Mouse (Mus musculus) cerebellum, postnatal 10 days (tissue): ENCODE results near the gene Nrxn2.

Experiments used
- DNase-seq, 2 experiments: peaks; one replicate each; pipeline ENCODE4 v3.0.0; 2021; ENCODE audit warnings: mixed read lengths in 2 of 2

Gene Nrxn2

DNA sequence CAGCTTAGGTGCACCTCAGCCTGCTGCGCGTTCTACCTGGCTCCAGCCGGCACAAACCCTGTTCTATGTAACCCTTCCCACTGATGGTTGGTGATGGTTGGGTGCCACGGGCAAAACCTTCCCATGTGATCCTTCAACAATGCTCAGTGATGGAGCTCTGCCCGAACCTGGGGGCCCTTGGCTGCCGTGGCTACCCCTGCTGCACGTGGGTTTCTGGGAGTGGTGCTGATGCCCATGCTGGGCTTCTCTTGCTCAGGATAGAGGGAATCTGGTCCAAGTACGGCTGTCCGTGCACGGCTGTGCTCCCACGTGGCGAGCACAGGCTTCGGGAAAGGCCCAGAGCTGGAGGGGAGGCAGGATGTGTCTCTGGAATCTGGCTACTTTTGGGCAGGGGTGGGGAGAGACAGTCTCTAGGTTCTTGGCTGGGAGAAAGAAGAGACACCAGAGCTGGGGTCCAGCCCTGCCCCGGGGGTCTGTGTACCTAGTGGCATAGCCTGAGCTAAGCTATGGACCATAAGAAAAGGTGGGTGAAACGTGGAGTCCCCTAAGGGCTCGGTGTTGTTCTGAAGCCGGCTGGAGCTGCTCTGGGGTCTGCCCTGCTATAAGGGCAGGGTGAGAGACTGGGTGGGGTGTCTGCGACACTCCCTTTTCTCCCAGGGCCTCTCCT is 76.1 kb downstream of the Nrxn2 start:
- peak in 1 of 2 experiments; percentile 59 for DNase-seq

DNA sequence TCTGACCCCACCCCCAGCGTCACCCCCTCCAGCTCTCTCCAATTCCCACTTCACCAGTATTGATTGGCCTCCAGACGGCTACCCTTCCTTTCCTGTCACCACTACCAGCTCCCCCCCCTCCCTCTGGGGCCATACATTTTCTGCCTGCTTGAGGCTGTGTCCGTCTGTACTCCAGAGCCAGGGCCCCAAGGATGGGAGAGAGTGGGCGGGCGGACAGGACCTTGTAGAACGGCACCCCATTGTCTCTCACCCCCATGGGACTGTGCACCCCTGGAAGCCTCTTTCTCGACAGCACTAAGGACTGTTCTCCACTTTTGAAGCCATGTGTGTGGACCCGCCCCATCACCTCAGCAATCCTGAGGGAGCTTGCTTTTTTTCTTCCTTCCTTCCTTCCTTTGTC is 77.2 kb downstream of the Nrxn2 start:
- peak in 1 of 2 experiments; percentile 46 for DNase-seq

DNA sequence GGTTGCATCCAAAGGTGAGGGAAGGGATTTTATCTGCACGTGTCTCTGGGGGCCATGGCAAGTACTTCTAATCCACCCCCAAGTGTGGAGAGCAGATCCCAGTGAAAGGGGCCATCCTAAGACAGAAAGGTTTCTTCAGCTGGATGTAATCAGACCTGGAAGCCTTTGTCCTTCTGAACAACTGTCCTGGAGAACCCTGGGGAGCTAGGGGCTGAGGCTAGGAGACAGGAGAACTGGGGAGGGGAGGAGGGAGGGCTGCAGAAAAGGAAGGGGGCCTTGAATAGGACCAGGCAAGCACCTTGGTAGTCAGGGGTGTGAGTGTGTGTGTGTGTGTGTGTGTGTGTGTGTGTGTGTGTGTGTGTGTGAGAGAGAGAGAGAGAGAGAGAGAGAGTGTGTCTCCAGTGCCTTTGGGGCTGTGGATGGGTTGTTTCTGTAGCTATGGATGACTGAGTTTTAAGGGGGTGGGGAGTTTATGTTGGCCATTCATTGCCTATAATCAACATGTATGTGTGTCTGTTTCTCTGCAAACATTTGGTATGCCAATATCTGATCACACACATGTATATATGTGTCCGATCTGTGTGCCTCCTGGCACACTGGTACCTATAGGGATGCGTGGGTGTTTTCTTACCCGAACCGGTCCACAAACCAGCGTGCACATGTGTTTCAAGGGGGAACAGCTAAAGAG is 78.1 kb downstream of the Nrxn2 start:
- DNase-seq, result no peak

DNA sequence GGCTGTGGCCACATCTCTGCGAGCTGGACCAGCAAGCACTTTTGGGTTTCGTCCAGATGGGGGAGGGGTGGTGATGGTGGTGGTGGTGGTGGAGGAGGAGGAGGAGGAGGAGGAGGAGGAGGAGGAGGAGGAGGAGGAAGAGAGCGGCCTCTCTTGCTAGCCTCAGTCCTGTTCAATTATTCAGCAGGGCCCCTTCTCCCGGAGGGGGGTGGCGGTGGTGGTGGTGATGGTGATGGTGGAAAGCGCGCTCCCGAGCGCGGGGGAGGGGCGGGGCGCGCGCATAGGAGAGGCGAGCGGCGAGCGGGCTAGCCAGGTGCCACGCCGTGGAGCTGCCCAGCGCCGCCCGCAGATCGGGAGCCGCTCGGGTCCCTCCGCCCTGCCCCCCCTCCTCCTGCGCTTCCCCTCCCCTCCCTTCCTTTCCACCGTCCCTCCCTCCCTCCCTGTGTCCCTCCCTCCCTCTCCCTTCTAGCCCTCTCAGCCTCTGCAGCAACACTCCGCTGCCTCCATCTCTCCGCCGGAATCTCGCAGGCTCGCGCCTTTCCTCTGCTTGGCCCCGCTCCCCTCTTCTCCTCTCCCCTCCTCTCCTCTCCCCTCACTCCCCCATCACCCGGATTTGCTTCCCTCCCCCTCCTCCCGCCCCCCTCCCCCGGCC is 78.7 kb downstream of the Nrxn2 start:
- DNase-seq, result peak; percentile 92 to 93

DNA sequence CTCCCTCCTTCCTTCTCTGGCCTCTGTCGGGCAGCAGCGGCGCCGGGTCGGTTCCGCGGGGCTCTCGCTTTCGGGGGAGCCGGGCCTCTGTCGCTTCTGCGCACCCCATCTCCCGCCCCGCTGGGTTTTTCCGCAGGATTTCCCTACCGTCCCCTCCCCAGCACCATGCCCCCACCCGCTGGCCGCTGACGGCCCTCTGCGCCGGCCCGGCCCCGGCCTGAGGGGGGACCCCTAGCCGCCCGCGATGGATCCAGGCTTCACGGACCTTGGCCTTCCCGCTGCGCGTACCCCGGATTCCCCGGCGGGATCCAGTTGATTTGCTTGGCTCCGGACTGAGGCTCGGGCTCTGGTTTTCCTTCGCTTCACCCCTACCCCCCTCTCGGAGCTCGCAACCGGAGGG is 79.3 kb downstream of the Nrxn2 start:
- DNase-seq, result no peak

DNA sequence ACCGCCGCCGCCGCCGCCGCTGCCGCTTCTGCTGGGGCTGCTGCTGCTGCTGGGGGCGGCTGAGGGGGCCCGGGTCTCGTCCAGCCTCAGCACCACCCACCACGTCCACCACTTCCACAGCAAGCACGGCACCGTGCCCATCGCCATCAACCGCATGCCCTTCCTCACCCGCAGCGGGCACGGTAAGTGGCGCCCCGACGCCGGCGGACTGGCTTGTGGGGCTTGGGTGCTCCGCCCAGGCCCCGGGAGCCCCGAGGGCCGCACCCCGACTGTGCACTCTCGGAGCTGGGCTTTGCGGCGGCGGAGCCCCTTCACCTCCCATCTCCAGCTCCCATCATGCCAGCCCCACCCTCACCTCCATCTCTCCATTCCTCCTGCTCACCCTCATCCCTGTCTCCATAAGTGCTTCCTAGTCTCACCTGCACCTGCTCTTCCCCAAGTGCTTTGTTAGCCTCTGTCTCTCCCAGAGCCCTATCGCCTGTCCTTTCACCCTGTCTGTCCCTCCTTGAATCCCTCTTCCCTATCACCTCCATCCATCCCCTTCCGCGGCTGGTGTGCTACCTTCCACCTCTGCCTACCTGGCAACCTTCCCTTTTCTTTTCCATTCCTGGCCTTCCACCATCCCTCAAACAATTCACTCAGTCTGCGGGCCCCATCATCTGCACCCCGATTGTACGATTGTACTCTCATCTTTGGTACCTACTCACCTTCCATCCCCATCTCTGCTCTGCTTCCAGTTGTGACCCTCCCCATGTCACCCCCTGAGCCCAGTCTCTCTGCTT is 80.0 kb downstream of the Nrxn2 start:
- peak; percentile 70 to 72 for DNase-seq

DNA sequence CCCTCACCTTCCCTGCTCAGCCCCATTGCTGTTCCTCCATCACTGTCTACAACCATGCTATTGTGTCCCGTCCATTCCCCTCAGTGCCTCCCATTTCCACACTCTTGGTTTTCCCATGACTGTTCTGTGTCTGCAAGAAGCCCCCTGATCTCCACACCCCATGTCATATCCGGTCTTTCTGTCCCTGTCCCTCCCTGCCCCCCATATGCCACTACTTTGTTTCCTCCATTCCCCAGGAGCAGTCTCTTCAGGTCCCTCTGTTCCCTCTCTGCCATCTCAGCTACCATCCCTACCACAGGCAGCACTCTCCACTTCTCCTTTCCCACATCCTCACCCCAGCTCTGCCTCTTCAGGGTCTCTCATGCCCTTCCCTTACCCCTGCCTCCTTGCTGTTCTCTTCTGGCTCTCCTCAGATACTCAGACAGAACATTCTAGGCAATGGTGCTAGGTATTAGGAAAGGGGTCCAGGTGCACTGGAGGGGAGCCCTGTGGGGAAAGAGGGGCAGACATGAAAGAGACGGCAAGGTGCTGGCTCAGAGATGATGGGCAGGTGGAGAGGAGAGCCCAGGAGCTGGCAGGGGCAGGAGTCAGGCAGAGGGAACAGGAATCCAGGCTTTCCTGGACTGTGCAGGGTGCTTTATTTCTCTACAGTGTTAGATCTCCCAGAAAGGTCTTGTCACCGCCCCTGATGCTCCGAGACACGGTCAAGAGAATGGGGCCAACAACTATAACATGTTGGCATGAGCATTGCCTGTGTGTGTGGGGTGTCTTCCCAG is 81.5 kb downstream of the Nrxn2 start:
- peak in 1 of 2 experiments; percentile 59 for DNase-seq

DNA sequence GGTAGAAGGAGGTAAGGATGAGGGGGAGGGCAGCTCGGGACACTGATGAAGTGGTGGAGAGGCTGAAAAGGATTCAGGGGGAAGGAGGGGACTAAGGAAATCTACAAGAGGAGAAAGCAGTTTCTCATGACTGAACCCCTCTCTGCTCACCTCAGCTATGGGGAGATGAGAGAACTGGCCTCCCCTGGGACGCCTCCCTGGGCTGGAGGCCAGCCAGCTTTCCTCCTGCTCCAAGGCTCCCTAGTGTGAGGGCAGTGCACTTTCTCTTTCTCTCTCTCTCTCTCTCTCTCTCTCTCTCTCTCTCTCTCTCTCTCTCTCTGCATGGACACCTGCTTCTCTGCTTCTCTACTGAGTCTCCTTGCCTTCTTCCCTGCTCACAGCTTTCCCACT is 82.1 kb downstream of the Nrxn2 start:
- peak in 1 of 2 experiments; percentile 61 for DNase-seq

DNA sequence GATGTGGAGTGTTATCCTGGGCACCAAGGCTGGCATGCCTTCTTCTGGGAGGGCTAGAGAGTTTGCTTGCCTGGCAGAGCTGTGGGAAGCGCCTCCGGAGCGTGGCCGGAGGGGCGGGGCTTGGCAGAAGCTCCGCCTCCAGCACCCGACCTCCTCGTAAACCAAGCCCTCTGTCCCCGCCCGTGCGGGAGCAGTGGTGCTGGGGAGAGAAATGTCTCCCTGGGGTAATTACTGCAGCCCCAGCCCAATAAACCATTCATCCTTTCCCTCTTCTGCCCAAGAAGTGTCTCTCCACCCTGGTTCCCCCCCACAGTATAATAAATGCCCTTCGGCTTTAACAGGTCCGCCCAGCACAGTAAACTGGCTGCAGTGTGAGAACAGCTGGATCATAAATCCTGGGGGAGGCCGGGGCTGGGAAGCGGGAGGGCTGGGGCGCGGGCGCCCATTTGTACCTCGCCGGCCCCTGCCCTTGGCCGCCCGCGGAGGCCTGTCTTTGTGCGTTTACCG is 83.6 kb downstream of the Nrxn2 start:
- peak; percentile 86 to 88 for DNase-seq

DNA sequence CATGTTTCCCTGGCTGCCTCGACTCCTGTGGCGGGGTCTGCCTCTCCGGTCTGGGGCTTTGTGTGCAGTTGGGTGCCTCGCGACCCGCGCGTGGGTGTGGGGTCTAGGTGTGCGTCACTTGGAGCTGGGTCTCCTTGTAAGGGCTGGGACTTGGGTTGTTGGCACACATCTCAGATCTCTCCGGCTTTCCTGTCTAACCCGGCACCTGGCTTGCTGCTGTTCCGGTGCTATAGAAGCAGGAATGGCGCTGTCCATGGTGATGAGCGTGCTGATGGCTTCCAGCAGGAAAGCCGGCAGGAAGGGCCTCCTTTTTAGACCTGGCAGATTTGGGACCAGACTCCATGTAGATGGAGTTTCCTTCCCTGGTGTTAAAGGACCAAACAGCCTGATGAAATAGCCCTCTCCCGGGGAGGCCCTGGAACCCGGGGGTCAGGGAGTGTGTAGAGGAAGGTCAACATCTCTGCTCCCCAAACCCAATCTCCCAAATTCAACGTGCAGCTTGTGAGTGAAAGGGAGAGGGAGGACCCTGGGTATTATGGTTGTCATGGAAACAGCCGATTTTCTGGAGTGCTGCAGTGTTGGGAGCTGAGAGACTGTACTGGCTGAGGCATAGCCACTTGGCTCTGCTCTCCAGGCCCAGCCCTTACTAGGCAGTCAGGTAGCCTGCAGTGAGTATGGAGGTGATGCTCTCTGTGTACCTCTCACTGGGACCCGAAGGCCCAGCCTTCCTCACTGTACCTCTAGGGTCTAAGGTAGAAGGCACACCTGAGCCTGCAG is 84.2 kb downstream of the Nrxn2 start:
- peak; percentile 66 to 70 for DNase-seq

DNA sequence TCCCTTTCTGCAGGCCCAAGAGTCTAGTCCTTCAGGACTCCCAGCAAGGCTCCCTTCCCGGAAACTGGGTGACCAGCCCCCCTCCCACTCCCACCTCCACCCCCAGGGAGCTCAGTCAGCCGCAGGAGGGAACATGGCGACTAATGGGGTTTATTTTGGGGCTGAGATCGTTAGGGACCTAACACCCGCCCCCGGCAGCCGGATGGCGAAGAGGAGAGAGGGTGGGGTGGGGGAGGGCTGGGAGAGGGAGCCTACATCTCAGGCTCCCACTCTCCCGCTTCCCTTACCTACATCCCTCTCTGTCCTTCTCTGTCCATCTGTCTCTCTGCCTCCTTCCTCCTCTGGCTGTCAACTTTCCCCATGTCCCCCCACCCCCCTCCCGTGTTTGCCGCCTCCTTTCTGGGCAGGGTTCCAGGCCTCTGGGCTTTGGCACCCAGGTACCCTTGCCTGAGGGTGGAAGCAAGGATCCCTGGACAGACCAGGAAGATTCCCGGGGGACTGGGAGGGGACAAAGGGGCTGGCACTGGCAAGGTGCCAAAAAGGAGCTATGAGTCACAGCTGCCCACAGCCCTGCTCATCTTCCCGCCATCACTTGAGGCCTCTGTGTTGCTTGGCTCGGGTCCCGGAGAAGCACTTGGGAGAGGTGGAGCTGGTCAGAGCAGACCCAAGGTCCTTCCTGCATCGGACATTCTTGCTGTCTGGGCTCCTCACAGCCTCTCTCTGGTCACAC is 85.6 kb downstream of the Nrxn2 start:
- peak; percentile 80 to 83 for DNase-seq

DNA sequence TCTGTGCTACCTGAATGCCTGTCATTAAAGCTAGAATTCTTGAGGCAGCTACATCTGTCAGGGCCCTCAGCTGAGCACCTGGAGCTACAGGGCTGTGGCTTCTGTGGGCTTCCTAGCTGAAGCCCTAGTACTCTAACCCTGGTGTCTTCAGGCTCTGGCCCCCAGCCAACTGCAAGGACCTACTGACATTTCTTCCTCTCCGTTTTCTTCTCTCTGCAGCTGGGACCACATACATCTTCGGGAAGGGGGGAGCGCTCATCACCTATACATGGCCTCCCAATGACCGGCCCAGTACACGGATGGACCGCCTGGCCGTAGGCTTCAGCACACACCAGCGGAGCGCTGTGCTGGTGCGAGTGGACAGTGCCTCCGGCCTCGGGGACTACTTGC is 86.1 kb downstream of the Nrxn2 start:
- DNase-seq, result peak; percentile 53 to 57

DNA sequence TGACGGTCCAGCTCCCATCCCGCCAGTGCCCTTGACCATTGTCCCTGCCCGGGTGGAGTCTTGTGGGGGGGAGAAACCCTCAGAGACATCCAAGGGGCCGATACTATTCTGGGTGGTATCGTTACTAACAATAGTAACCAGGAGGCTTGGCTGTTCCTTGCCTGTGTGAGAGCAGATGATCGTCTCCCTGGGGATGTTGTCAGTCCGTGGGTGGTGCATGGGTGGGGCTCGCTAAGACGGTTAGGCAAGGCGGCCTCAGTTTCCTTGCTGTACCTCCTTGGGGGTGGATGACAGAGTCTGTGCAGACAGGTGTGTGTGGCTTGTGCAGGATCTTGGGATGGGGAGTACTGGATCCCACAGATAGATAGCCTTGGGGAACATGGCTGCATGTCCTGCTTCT is 88.9 kb downstream of the Nrxn2 start:
- no peak for DNase-seq

DNA sequence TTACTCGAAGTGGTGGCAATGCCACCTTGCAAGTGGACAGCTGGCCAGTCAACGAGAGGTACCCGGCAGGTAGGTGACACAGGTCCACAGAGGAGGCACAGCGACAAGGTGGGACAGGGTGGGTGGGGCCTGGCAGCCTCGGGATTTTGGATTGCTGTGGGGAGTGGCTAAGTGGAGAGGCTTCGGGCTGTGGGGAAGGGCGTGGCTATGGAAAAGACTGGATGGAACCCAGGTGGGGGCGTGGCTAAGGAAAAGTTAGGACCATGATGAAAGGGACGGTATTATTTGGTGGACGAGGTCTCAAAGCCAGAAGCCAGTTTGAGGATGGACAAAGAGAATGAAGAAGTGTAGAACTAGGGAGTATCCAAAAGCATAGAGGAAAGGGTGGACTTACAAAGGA is 91.3 kb downstream of the Nrxn2 start:
- no peak for DNase-seq

DNA sequence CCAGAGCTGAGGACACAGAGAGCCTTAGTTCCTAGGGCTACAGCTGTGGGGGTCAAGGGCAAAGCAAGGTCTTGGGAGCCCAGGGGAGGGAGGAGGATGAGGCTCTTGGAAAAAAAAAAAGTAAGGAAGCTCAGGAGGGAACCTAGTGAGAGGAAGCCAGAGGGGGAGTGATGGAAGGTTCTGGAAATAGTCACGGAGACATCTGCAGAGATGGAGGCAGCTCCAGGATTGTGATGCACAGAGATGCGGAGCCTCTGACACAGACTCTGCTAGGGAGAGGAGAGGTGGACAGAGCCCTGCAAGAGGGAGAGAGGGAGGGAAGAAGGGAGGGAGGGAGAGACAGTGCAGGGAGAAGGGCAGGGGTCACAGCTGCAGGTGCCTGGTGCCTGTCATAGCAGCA is 92.0 kb downstream of the Nrxn2 start:
- DNase-seq, result no peak

DNA sequence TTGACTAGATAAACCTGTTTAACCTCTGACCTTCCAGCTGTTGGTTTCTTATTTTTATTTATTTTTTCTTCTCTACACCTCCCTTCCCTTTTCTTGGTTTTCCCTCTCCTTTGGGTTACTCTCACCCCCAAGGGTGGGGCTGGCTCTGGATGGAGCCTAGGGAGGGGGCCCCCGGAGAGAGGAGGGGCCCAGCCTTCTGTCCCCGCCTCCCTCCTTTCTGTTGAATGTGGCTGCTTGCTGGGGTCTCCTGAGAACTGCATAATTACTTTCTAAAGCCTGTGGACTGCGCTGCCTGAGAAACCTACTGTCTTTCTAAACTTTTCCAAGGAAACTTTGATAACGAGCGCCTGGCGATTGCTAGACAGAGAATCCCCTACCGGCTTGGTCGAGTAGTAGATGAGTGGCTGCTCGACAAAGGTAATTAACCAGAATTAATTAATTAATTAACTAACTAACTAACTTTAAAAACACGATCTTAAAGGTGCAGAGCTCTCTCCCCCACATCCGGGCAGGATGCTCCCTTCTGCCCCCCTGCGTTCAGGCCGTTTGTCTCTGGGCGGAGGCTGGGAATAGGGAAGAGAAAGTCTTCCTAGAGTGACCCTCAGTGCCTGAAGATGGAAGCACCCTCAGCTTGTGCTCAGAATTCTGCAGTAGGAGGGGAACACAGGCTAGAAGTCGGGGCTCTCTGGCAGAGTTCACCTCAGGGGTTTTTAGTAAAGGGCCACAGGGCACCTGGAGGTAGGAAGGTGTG is 95.0 kb downstream of the Nrxn2 start:
- no peak for DNase-seq

DNA sequence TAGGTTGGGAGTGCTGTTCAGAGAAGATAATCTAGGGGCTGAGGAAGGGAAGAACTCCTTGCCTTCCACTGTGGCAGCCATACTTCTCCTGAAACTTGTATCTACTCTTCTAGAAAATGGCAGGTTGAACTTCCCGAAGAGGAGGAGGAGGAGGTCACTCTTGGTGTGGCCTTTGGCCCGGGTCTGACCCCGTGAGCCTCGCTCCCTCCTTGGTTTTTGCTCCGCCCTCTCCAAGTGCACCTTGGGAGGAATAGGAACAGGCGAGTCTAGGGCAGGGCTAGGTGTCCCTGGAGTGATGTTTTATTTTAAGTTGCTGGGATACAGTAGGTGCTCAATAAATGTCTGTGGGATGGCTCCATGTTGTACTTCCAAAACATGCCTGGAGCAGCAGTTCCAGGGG is 96.4 kb downstream of the Nrxn2 start:
- DNase-seq, result no peak

DNA sequence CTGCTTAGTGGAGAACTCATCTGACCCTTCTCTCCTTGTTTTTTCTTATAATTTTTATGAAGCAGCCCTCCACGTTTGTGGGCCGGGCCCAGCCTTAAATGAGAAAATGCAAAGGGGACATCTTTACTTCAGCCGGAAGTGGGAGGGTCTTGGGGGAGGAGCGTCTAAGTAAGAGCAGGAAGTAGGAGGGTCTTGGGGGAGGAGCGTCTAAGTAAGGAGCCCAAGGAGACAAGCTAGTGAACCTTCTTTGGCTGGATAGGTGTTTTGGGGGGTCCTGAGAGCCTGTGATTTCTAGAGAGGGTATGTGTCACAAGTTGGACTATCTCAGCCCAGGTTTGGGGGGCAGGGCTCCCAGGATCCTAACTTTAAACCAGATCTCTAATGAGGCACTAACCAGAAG is 96.9 kb downstream of the Nrxn2 start:
- no peak for DNase-seq

DNA sequence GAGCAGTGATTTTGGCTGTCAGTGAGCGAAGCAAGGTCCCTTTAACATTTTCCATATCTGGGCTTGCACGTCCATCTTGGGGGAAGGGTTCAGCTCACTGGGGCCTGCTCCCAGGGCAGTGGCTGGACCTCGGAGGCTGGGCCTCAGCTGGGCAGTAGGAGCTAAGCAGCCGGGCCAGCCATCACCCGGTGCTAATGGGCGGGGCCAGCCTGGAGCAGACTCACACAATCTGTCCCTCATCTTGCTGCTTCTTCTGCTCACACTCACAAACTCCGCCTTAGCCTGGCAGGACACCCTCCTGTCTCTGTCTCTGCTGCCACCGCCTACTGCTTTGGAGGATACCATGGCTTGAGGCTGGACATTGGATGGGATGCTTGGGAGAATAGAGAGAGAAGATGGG is 97.6 kb downstream of the Nrxn2 start:
- peak; percentile 55 to 68 for DNase-seq

DNA sequence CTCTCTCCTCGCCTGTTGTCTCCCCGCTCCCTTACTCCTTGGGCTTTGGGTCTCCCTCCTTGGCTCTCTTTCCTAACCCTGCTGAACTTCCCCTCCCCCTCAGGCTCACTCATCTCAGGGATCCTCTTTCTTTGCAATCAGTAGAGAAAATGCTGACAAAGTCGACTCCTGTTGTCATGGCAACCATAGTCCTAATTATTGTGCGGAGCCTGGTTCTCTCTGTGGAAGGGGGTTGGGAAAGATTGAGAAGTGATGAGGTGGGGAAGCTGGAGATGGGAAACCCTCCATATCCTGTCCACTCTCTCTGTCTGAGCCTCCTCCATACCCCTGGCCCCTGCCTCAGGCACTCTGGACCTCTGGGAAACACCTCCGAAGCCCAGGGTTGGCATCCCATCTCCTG is 100.1 kb downstream of the Nrxn2 start:
- DNase-seq, result peak in 1 of 2 experiments; percentile 40
